Mouse (Mus musculus) megakaryocyte progenitor cell, adult 5-6 weeks (primary cell): ENCODE results near the gene Cnpy1. TPM values are rescaled to one million over a fixed set of nuclear protein-coding genes. Genes with fewer than 3 reads are reported as not detected.

Experiments used
- ATAC-seq: replicated peaks from 2 replicates; pipeline ENCODE4 v1.8.0; 2016; ENCODE audit warnings: mild to moderate bottlenecking, moderate TSS enrichment, inconsistent platforms; ENCODE audit not compliant: poor library complexity
- total RNA-seq, 2 experiments: library from RNA; stranded (forward) in 1 of 2; stranded (reverse) in 1 of 2; fragments of 157-497, 149-512 nt in 1 of 2; fragments of 200-1000 nt in 1 of 2; gene quantifications; 2 replicates each; pipeline versions ENCODE4 v1.2.3 to v1.2.4; 2015 to 2017

Gene Cnpy1
- total RNA-seq, 2 experiments from 2014 or later: not detected

GRCm38 (mm10) chr5:28166256-28167231 lies 79.1 kb downstream of the Cnpy1 start:
- ATAC-seq: peak; percentile 44

- no peak for ATAC-seq
Measured at GRCm38 (mm10) chr5:28165358-28166255, 80.0 kb downstream of the Cnpy1 start, which contains the start of gene En2. En2 (plus strand) TSS chr5:28165694.

DNA sequence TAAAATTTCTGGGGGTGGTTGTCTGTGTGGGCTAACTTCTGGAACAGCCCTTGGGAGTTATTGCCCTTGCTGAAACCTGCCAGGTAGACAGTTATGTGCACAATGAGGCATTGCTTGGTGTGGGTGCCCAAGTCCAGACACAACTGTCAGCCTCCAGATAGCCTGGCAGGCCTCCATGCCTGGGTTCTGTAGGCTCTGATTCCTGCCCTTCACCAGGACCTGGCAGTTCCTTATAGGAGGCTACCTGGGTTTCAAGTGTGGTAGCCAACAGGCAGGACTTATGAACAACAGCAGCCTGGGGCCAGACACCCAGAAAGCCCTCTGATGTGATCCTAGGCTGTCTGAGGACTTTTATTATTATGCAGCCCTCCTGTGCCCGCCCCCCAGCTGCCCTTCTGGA lies 81.7 kb downstream of the Cnpy1 start:
- no peak for ATAC-seq

DNA sequence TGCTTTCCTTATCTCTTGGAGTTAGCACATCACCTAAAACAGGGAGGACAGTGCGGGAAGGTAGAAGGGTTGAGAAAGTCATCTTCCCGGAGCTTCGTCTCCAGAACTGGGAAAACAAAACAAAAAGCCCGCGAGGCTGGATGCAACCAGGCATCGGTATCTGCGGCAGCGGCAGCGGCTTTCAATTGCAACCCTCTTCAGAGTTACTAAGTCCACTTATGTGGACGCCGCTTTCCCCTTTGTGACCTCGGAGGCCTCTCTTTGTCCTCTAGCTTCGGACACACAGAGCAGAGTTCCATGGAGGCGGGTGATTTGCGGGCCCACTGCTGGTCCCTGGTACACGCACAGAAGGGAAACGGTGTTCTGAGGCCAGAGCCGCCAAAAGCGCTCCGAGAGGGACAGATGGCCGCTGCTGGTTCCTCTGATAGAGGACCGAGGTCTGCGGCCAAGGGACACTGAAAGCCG lies 83.6 kb downstream of the Cnpy1 start:
- ATAC-seq: no peak

DNA sequence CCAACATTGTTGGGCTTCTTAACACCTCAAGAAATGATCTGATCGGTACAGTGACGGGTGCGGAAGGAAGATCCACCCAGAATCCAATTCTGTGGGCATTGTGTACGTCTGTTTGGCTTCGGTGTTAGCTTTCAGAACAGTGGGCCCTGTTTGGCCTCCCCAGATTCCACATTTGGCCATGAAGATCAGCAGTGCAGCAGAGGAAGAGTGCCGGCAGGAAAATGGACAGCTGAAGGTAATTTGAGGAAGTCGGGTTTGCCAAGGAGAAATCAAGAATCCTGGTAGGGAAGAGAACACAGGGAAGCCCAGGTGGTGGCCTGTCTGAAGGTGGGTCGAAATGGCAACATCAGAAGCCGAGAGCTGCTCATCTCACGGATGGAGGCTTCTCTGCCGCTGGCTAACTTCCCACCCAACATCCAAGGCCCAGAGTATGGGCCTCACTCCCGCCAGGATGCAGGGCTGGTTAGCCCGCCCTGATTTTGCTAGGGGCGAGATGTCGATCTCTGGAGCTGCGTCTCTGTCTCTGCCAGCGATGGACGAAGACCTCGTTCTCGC lies 84.1 kb downstream of the Cnpy1 start:
- no peak for ATAC-seq

DNA sequence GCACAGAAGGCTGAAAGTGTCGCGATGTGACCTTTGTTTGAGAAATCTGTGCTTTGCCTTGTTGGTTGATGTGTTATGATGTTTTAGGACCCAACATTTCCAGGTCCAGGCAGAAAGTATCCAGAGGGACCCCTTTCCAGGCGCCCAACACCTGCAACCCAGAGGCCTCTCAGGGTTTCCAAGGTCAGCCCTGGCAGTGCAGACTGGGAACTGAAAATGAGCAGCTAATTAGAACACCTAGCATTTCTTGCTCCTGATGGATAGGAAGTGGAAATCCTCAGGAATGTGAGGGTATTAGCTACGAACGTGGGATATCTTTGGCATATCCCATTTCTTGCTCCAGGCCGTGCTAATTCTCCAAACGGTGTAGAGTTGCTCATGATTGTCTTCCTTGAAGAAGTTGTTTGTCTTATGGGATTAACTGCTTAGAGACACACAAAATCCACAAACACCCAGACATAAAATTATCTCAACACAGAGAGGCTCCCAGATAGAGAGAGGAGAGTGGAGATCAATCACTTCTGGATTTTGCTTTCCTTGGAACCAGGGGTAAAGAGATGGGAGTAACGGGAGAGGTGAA lies 85.6 kb downstream of the Cnpy1 start:
- ATAC-seq: no peak

DNA sequence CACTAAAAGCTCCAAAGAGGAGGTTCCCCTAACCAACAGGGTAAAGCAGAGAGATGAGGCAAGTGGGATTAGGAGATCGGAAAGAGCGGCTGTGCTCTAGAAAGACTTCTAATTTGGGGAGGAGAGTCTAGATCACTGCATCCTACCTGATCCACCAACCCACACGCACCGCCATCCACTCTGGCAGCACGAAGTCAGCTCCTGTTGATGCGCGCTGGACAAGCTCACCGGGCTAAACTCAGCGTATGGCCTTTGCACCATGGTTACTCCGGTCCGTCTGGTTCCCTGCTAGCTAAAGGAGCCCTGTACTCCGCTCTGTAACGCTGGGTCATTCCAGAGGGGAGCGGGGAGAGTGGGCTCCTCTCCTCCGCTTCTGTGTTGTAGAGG lies 86.5 kb downstream of the Cnpy1 start:
- no peak for ATAC-seq

- no peak for ATAC-seq
Measured at GRCm38 (mm10) chr5:28158308-28159071, 87.1 kb downstream of the Cnpy1 start.

DNA sequence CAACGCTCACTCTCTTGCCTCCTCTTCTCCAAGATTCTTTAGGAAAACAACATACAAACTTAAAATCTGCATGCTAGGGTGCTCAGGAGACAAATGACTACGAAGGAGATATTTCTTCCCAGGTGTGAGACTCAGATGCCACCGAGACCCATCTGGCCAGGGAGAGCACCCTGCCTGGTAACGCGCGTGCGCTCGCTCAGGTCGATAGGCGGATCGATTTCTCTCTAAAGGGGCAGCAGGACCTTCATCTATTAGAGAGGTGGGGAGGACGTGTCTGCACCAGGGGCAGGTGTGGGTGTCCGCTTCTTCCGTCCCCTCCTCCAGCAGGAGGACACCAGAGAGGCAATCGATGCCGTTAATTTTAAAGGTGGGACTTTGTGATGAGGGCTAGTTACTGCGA lies 87.8 kb downstream of the Cnpy1 start:
- ATAC-seq: no peak

GRCm38 (mm10) chr5:28157044-28157730 lies 88.4 kb downstream of the Cnpy1 start:
- ATAC-seq: no peak

Other genes with a start within 250 kb of the Cnpy1 start
- 16.5 and 19.3 TPM in 2 replicates for gene Insig1, start 174.4 kb downstream of the Cnpy1 start, total RNA-seq (2015)
- gene Insig1, start 174.4 kb downstream of the Cnpy1 start, total RNA-seq (2017): 20.2 and 27.8 TPM in 2 replicates
- gene En2, start 80.1 kb downstream of the Cnpy1 start, total RNA-seq (2015): not detected in 2 replicates
- not detected in 2 replicates for gene En2, start 80.1 kb downstream of the Cnpy1 start, total RNA-seq (2017)
- 30.7 and 35.4 TPM in 2 replicates for gene Rbm33, start 71.3 kb upstream of the Cnpy1 start, total RNA-seq (2015)
- 35.4 and 54.0 TPM in 2 replicates for gene Rbm33, start 71.3 kb upstream of the Cnpy1 start, total RNA-seq (2017)
- not detected in 2 replicates for gene Shh, start 221.4 kb upstream of the Cnpy1 start, total RNA-seq (2015)
- not detected in 2 replicates for gene Shh, start 221.4 kb upstream of the Cnpy1 start, total RNA-seq (2017)